Mouse (Mus musculus): ENCODE measurements around the gene Hdhd5. TPM values are rescaled to one million over a fixed set of nuclear protein-coding genes. Genes with fewer than 3 reads are reported as not detected.

Gene Hdhd5
- polyA plus RNA-seq, 1 experiment: 25.3 TPM

GRCm38 (mm10) chr6:120488647-120489046, 42.5 kb downstream of the Hdhd5 start:
- no peak for TF ChIP-seq CTCF (IDR thresholded peaks at IDR 0.05; ENCODE audit: control insufficient read depth, insufficient read depth, low read length)
- TF ChIP-seq POLR2A (IDR thresholded peaks at IDR 0.05; ENCODE audit: borderline replicate concordance, control insufficient read depth, low read depth, low read length): no peak
- Histone ChIP-seq H3K4me1 (ENCODE audit: control insufficient read depth, insufficient read depth, low read length) (peaks cover 7% of the 10 kb centered on the region), H3K4me3 (replicated peaks; ENCODE audit: control insufficient read depth, low read depth, low read length) (no peak overlapping the region), H3K27ac (ENCODE audit: control insufficient read depth, insufficient read depth, low read depth, low read length, poor library complexity) (no peak overlapping the region)
- WGBS: 10% methylated on average over 3 of the region's 3 CpGs

DNA sequence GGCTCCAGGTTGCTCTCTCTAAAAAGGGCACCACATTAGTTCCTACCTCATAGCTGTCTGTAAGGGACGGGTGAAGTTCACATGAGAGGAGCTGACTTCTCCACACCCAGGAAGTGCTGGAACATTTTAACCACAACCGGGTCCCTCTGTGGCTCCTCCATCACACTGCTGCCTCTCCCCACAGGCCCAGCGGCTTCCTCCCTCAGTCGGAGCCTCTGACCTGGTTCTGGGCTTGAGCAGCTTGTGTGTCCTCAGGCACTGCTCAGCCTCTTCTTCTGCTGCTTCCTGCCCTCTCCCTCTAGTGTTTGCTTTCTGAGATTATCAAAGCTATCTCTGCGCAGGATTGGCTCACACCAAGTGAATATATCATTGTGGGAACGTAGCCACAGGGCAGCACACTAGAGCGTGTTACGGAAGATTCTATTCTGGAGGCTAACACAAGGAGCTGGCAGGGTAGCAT, 45.0 kb downstream of the Hdhd5 start:
- 10% methylated on average over 8 of the region's 8 CpGs for WGBS
- Histone ChIP-seq H3K4me3 (replicated peaks; ENCODE audit: control insufficient read depth, low read depth, low read length) (no peak overlapping the region), H3K27ac (ENCODE audit: control insufficient read depth, insufficient read depth, low read depth, low read length, poor library complexity) (peak overlapping the region; percentile 17), H3K4me1 (ENCODE audit: control insufficient read depth, insufficient read depth, low read length) (peaks cover 10% of the 10 kb centered on the region)
- TF ChIP-seq CTCF (IDR thresholded peaks at IDR 0.05; ENCODE audit: control insufficient read depth, insufficient read depth, low read length) (no peak), POLR2A (IDR thresholded peaks at IDR 0.05; ENCODE audit: borderline replicate concordance, control insufficient read depth, low read depth, low read length) (no peak)

DNA sequence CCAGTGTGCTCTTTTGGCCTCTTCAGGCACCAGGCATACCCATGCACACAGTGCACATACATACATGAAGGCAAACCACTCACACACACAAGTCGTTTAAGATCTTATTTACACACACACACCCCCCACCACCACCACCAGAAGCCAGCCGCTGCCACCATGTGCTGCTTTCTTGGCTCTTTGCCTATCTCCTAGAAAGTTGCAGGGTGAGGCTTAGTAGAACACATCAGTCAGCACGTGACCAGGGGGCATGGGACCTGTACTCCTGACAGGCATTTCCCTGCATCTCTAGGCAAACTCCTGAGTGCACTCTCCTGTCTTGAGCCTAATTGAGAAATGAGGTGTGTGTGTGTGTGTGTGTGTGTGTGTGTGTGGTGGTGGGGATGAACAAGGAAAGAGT, 46.1 kb downstream of the Hdhd5 start:
- Histone ChIP-seq H3K4me1 (ENCODE audit: control insufficient read depth, insufficient read depth, low read length) (peaks cover 12% of the 10 kb centered on the region), H3K4me3 (replicated peaks; ENCODE audit: control insufficient read depth, low read depth, low read length) (no peak overlapping the region), H3K27ac (ENCODE audit: control insufficient read depth, insufficient read depth, low read depth, low read length, poor library complexity) (no peak overlapping the region)
- TF ChIP-seq POLR2A (IDR thresholded peaks at IDR 0.05; ENCODE audit: borderline replicate concordance, control insufficient read depth, low read depth, low read length) (no peak), CTCF (IDR thresholded peaks at IDR 0.05; ENCODE audit: control insufficient read depth, insufficient read depth, low read length) (no peak)
- WGBS: 21% methylated on average over 3 of the region's 3 CpGs

DNA sequence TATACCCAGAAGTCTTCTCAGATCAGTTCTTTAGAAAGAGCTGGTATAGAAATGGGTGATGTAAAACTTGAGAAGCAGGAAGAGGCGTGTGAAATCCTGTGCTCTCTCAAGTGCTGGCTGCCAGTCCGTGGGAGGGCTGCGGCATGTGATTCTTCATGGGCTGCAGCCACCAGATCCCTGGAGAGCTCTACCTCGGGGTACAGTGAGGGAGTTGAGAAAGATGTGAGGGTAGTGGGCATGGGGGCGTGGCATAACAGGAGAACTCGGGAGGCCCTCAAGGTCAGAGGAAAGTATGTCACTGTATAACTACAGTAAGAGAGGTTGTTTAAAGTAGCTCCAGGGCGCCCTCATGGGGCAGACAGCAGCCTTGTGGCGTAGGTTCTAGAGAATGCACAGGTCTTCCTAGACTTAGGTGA, 47.9 kb downstream of the Hdhd5 start:
- H3K27ac ChIP-seq (ENCODE audit: control insufficient read depth, insufficient read depth, low read depth, low read length, poor library complexity): peak overlapping the region; percentile 52; the same call in 1 of the 2 replicates
- H3K4me3 ChIP-seq (replicated peaks; ENCODE audit: control insufficient read depth, low read depth, low read length): no peak overlapping the region
- TF ChIP-seq POLR2A (IDR thresholded peaks at IDR 0.05; ENCODE audit: borderline replicate concordance, control insufficient read depth, low read depth, low read length) (no peak), CTCF (IDR thresholded peaks at IDR 0.05; ENCODE audit: control insufficient read depth, insufficient read depth, low read length) (peak; percentile 68)
- WGBS: 24% methylated on average over 8 of the region's 8 CpGs
- H3K4me1 ChIP-seq (ENCODE audit: control insufficient read depth, insufficient read depth, low read length): peaks cover 15% of the 10 kb centered on the region

DNA sequence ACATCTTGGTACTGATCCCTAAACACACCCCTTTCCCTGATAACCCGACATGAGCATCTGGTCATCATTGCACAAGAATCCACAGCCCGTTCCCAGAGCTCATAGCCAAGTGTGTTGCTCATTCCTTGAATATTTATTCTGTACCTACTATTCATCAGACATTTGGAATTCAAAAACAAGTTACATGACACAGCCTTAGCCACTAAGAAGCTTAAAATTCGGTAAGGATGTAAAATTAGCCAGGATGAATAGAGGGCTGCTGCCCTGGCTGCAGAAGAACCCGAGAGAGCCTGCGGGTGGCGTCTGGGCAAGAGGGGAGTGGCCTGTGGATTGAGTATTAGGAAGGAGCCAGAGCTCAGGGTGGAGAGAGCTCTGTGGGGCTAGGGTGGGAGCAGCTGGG, 48.4 kb downstream of the Hdhd5 start:
- H3K4me3 ChIP-seq (replicated peaks; ENCODE audit: control insufficient read depth, low read depth, low read length): no peak overlapping the region
- WGBS: 36% methylated on average over 6 of the region's 6 CpGs
- TF ChIP-seq CTCF (IDR thresholded peaks at IDR 0.05; ENCODE audit: control insufficient read depth, insufficient read depth, low read length) (no peak), POLR2A (IDR thresholded peaks at IDR 0.05; ENCODE audit: borderline replicate concordance, control insufficient read depth, low read depth, low read length) (no peak)
- peaks cover 16% of the 10 kb centered on the region for H3K4me1 ChIP-seq (ENCODE audit: control insufficient read depth, insufficient read depth, low read length)
- peak overlapping the region; percentile 52; the same call in 1 of the 2 replicates for H3K27ac ChIP-seq (ENCODE audit: control insufficient read depth, insufficient read depth, low read depth, low read length, poor library complexity)

DNA sequence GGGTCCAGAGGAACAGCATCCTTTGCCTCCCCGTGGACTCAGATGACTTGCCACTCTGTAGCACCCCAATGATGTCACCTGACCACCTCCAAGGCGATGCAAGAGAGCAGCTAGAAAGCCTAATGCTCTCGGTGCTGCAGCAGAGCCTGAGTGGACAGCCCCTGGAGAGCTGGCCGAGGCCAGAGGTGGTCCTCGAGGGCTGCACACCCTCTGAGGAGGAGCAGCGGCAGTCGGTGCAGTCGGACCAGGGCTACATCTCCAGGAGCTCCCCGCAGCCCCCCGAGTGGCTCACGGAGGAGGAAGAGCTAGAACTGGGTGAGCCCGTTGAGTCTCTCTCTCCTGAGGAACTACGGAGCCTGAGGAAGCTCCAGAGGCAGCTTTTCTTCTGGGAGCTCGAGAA, 49.1 kb downstream of the Hdhd5 start:
- WGBS: 91% methylated on average over 14 of the region's 14 CpGs
- H3K4me3 ChIP-seq (replicated peaks; ENCODE audit: control insufficient read depth, low read depth, low read length): no peak overlapping the region
- H3K4me1 ChIP-seq (ENCODE audit: control insufficient read depth, insufficient read depth, low read length): peaks cover 16% of the 10 kb centered on the region
- peak overlapping the region; percentile 23; the same call in 1 of the 2 replicates for H3K27ac ChIP-seq (ENCODE audit: control insufficient read depth, insufficient read depth, low read depth, low read length, poor library complexity)
- TF ChIP-seq POLR2A (IDR thresholded peaks at IDR 0.05; ENCODE audit: borderline replicate concordance, control insufficient read depth, low read depth, low read length) (0 out of 2 replicates have a peak, but pooled peaks have one; percentile 25), CTCF (IDR thresholded peaks at IDR 0.05; ENCODE audit: control insufficient read depth, insufficient read depth, low read length) (no peak)

DNA sequence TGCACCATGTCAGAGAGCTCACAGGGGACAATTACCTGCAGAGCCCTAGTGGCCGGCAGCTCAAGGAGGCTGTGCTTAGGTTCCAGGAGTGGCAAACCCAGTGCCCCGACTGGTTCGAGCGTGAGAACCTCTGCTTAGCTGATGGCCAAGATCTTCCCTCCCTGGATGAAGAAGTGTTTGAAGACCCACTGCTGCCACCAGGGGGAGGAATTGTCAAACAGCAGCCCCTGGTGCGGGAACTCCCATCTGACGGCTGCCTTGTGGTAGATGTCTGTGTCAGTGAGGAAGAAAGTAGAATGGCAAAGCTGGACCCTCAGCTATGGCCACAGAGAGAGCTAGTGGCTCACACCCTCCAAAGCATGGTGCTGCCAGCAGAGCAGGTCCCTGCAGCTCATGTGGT, 49.6 kb downstream of the Hdhd5 start:
- TF ChIP-seq CTCF (IDR thresholded peaks at IDR 0.05; ENCODE audit: control insufficient read depth, insufficient read depth, low read length) (peak; percentile 51; the same call in 1 of the 2 replicates), POLR2A (IDR thresholded peaks at IDR 0.05; ENCODE audit: borderline replicate concordance, control insufficient read depth, low read depth, low read length) (no peak)
- no peak overlapping the region for H3K4me3 ChIP-seq (replicated peaks; ENCODE audit: control insufficient read depth, low read depth, low read length)
- peaks cover 16% of the 10 kb centered on the region for H3K4me1 ChIP-seq (ENCODE audit: control insufficient read depth, insufficient read depth, low read length)
- WGBS: 80% methylated on average over 6 of the region's 6 CpGs
- peak overlapping the region; percentile 23; the same call in 1 of the 2 replicates for H3K27ac ChIP-seq (ENCODE audit: control insufficient read depth, insufficient read depth, low read depth, low read length, poor library complexity)

- no peak for TF ChIP-seq CTCF (IDR thresholded peaks at IDR 0.05; ENCODE audit: control insufficient read depth, insufficient read depth, low read length)
- no peak overlapping the region for H3K4me3 ChIP-seq (replicated peaks; ENCODE audit: control insufficient read depth, low read depth, low read length)
- peaks cover 12% of the 10 kb centered on the region; the same call in 1 of the 2 replicates for H3K4me1 ChIP-seq (ENCODE audit: control insufficient read depth, insufficient read depth, low read length)
Observed at GRCm38 (mm10) chr6:120480361-120480760, 50.8 kb downstream of the Hdhd5 start.

GRCm38 (mm10) chr6:120479302-120479701, 51.8 kb downstream of the Hdhd5 start:
- H3K4me1 ChIP-seq (ENCODE audit: control insufficient read depth, insufficient read depth, low read length): peaks cover 13% of the 10 kb centered on the region; the same call in 1 of the 2 replicates
- H3K27ac ChIP-seq (ENCODE audit: control insufficient read depth, insufficient read depth, low read depth, low read length, poor library complexity): peak overlapping the region; percentile 32
- WGBS: 11% methylated on average over 2 of the region's 2 CpGs
- H3K4me3 ChIP-seq (replicated peaks; ENCODE audit: control insufficient read depth, low read depth, low read length): no peak overlapping the region
- TF ChIP-seq CTCF (IDR thresholded peaks at IDR 0.05; ENCODE audit: control insufficient read depth, insufficient read depth, low read length) (no peak), POLR2A (IDR thresholded peaks at IDR 0.05; ENCODE audit: borderline replicate concordance, control insufficient read depth, low read depth, low read length) (no peak)

More at GRCm38 (mm10) chr6:120480361-120480760, 50.8 kb downstream of the Hdhd5 start:
- 71% methylated on average over 5 of the region's 5 CpGs for WGBS
- H3K27ac ChIP-seq (ENCODE audit: control insufficient read depth, insufficient read depth, low read depth, low read length, poor library complexity): no peak overlapping the region
